Mouse (Mus musculus): ENCODE measurements around the gene Ccnd1. TPM values are rescaled to one million over a fixed set of nuclear protein-coding genes. Genes with fewer than 3 reads are reported as not detected.

The Ccnd1 gene
- polyA plus RNA-seq, 1 experiment from 2014 or later = 288 TPM

GRCm38 (mm10) chr7:144934901-144935300 is 4.8 kb downstream of the Ccnd1 start:
- H3K4me2 ChIP-seq = no peak overlapping the region
- H3K27me3 ChIP-seq (ENCODE audit: control insufficient read depth, insufficient read depth, low read length) = no peaks in the 10 kb centered on the region
- no peak for ATAC-seq (ENCODE audit: low FRiP score)
- H3K4me3 ChIP-seq (ENCODE audit: low read depth, low read length) = no peak overlapping the region
- peaks cover 9% of the 10 kb centered on the region for H3K4me1 ChIP-seq (ENCODE audit: control insufficient read depth, insufficient read depth, low read length)
- no peak overlapping the region for H3K9ac ChIP-seq (ENCODE audit: low read length)
- H3K9me3 ChIP-seq (ENCODE audit: control insufficient read depth, low read length) = no peaks in the 10 kb centered on the region
- no peak overlapping the region for H3K27ac ChIP-seq (ENCODE audit: low read depth, low read length)
- no peak for DNase-seq (ENCODE audit: low spot score, missing footprints)
- peaks cover 27% of the 10 kb centered on the region for H3K36me3 ChIP-seq (ENCODE audit: control insufficient read depth, insufficient read depth, low read length)
- WGBS = 81% methylated on average over 5 of the region's 5 CpGs

GRCm38 (mm10) chr7:144933796-144934195 is 5.9 kb downstream of the Ccnd1 start:
- 92% methylated on average over 8 of the region's 8 CpGs for WGBS
- Histone ChIP-seq H3K9ac (ENCODE audit: low read length) (no peak overlapping the region), H3K4me1 (ENCODE audit: control insufficient read depth, insufficient read depth, low read length) (peaks cover 8% of the 10 kb centered on the region), H3K27ac (ENCODE audit: low read depth, low read length) (no peak overlapping the region), H3K4me3 (ENCODE audit: low read depth, low read length) (no peak overlapping the region), H3K27me3 (ENCODE audit: control insufficient read depth, insufficient read depth, low read length) (no peaks in the 10 kb centered on the region), H3K36me3 (ENCODE audit: control insufficient read depth, insufficient read depth, low read length) (peaks cover 27% of the 10 kb centered on the region), H3K9me3 (ENCODE audit: control insufficient read depth, low read length) (no peaks in the 10 kb centered on the region), H3K4me2 (no peak overlapping the region)
- no peak for ATAC-seq (ENCODE audit: low FRiP score)
- no peak for DNase-seq (ENCODE audit: low spot score, missing footprints)

GRCm38 (mm10) chr7:144933336-144933735 is 6.4 kb downstream of the Ccnd1 start:
- H3K27ac ChIP-seq (ENCODE audit: low read depth, low read length) = no peak overlapping the region
- peaks cover 8% of the 10 kb centered on the region for H3K4me1 ChIP-seq (ENCODE audit: control insufficient read depth, insufficient read depth, low read length)
- DNase-seq (ENCODE audit: low spot score, missing footprints) = no peak
- H3K4me3 ChIP-seq (ENCODE audit: low read depth, low read length) = no peak overlapping the region
- 85% methylated on average over 3 of the region's 3 CpGs for WGBS
- ATAC-seq (ENCODE audit: low FRiP score) = no peak
- peaks cover 27% of the 10 kb centered on the region for H3K36me3 ChIP-seq (ENCODE audit: control insufficient read depth, insufficient read depth, low read length)
- no peak overlapping the region for H3K4me2 ChIP-seq
- no peaks in the 10 kb centered on the region for H3K9me3 ChIP-seq (ENCODE audit: control insufficient read depth, low read length)
- no peaks in the 10 kb centered on the region for H3K27me3 ChIP-seq (ENCODE audit: control insufficient read depth, insufficient read depth, low read length)
- no peak overlapping the region for H3K9ac ChIP-seq (ENCODE audit: low read length)

- ATAC-seq (ENCODE audit: low FRiP score) (no peak), DNase-seq (ENCODE audit: low spot score, missing footprints) (no peak)
- no peaks in the 10 kb centered on the region for H3K9me3 ChIP-seq (ENCODE audit: control insufficient read depth, low read length)
- no peak overlapping the region for H3K4me3 ChIP-seq (ENCODE audit: low read depth, low read length)
- no peak overlapping the region for H3K4me2 ChIP-seq
- peaks cover 27% of the 10 kb centered on the region for H3K36me3 ChIP-seq (ENCODE audit: control insufficient read depth, insufficient read depth, low read length)
- H3K4me1 ChIP-seq (ENCODE audit: control insufficient read depth, insufficient read depth, low read length) = peaks cover 8% of the 10 kb centered on the region
- no peak overlapping the region for H3K9ac ChIP-seq (ENCODE audit: low read length)
- 73% methylated on average over 18 of the region's 18 CpGs for WGBS
- H3K27ac ChIP-seq (ENCODE audit: low read depth, low read length) = no peak overlapping the region
- H3K27me3 ChIP-seq (ENCODE audit: control insufficient read depth, insufficient read depth, low read length) = no peaks in the 10 kb centered on the region
Measured at GRCm38 (mm10) chr7:144932389-144932937, 7.3 kb downstream of the Ccnd1 start.

GRCm38 (mm10) chr7:144931778-144932177 is 7.9 kb downstream of the Ccnd1 start:
- Histone ChIP-seq H3K4me1 (ENCODE audit: control insufficient read depth, insufficient read depth, low read length) (peaks cover 2% of the 10 kb centered on the region), H3K27me3 (ENCODE audit: control insufficient read depth, insufficient read depth, low read length) (no peaks in the 10 kb centered on the region), H3K36me3 (ENCODE audit: control insufficient read depth, insufficient read depth, low read length) (peaks cover 23% of the 10 kb centered on the region), H3K9ac (ENCODE audit: low read length) (no peak overlapping the region), H3K4me3 (ENCODE audit: low read depth, low read length) (no peak overlapping the region), H3K9me3 (ENCODE audit: control insufficient read depth, low read length) (no peaks in the 10 kb centered on the region), H3K4me2 (no peak overlapping the region), H3K27ac (ENCODE audit: low read depth, low read length) (no peak overlapping the region)
- DNase-seq (ENCODE audit: low spot score, missing footprints) (peak; percentile 92), ATAC-seq (ENCODE audit: low FRiP score) (no peak)
- 29% methylated on average over 3 of the region's 3 CpGs for WGBS

GRCm38 (mm10) chr7:144929931-144930330 is 9.8 kb downstream of the Ccnd1 start:
- Histone ChIP-seq H3K9me3 (ENCODE audit: control insufficient read depth, low read length) (no peaks in the 10 kb centered on the region), H3K27me3 (ENCODE audit: control insufficient read depth, insufficient read depth, low read length) (no peaks in the 10 kb centered on the region), H3K4me2 (no peak overlapping the region), H3K4me3 (ENCODE audit: low read depth, low read length) (no peak overlapping the region), H3K4me1 (ENCODE audit: control insufficient read depth, insufficient read depth, low read length) (no peaks in the 10 kb centered on the region; the same call in 1 of the 2 replicates), H3K9ac (ENCODE audit: low read length) (no peak overlapping the region), H3K27ac (ENCODE audit: low read depth, low read length) (0 out of 2 replicates have a peak overlapping the region, but pooled peaks have one; percentile 3), H3K36me3 (ENCODE audit: control insufficient read depth, insufficient read depth, low read length) (peaks cover 16% of the 10 kb centered on the region)
- no peak for DNase-seq (ENCODE audit: low spot score, missing footprints)
- no peak for ATAC-seq (ENCODE audit: low FRiP score)
- WGBS = 69% methylated on average over 5 of the region's 5 CpGs

DNA sequence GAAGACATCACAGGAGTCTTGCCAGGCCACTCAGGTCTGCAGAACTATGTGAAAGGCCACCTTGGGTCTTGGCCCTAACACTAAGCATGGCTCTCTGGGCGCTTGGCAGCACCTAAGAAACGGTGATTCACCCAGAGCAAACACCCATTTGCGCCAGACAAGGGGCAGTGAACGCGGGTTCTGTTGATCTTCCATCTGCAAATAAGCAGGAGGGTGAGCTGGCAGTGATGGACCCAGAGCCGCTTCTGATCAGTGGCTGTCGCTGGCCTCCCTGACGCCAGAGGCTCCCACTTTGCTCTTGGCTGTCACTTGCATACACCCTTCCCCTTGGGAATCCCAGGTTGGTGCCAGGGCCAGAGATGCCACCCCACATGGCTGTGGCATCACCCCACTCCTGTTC is 10.2 kb downstream of the Ccnd1 start:
- Histone ChIP-seq H3K27me3 (ENCODE audit: control insufficient read depth, insufficient read depth, low read length) (no peaks in the 10 kb centered on the region), H3K27ac (ENCODE audit: low read depth, low read length) (0 out of 2 replicates have a peak overlapping the region, but pooled peaks have one; percentile 3), H3K36me3 (ENCODE audit: control insufficient read depth, insufficient read depth, low read length) (peaks cover 16% of the 10 kb centered on the region), H3K4me2 (no peak overlapping the region), H3K9me3 (ENCODE audit: control insufficient read depth, low read length) (no peaks in the 10 kb centered on the region), H3K9ac (ENCODE audit: low read length) (no peak overlapping the region), H3K4me1 (ENCODE audit: control insufficient read depth, insufficient read depth, low read length) (no peaks in the 10 kb centered on the region; the same call in 1 of the 2 replicates), H3K4me3 (ENCODE audit: low read depth, low read length) (no peak overlapping the region)
- WGBS = 82% methylated on average over 8 of the region's 8 CpGs
- no peak for ATAC-seq (ENCODE audit: low FRiP score)
- DNase-seq (ENCODE audit: low spot score, missing footprints) = peak; percentile 83

DNA sequence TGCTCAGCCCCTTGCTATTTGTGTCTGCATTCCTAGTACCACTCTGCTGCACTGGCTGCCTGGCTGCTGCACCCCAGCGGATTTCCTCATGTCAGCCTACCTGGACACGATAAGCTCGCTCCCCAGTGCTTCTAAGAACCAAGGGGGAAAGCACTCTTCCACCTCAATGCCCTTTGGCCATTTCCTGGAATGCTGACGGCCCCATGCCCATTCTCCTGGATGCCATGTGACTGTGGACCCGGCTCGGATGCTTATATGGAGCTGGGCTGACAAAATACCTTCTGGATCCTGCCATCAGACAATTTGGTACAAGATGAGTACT is 10.9 kb downstream of the Ccnd1 start:
- Histone ChIP-seq H3K36me3 (ENCODE audit: control insufficient read depth, insufficient read depth, low read length) (peaks cover 12% of the 10 kb centered on the region; the same call in 1 of the 2 replicates), H3K27ac (ENCODE audit: low read depth, low read length) (no peak overlapping the region)
- whole genome bisulfite sequencing = 80% methylated on average over 6 of the region's 6 CpGs

GRCm38 (mm10) chr7:144928009-144928888 is 11.5 kb downstream of the Ccnd1 start:
- Histone ChIP-seq H3K4me2 (no peak overlapping the region), H3K4me1 (ENCODE audit: control insufficient read depth, insufficient read depth, low read length) (no peaks in the 10 kb centered on the region; the same call in 1 of the 2 replicates), H3K27me3 (ENCODE audit: control insufficient read depth, insufficient read depth, low read length) (no peaks in the 10 kb centered on the region), H3K9ac (ENCODE audit: low read length) (no peak overlapping the region), H3K27ac (ENCODE audit: low read depth, low read length) (no peak overlapping the region), H3K9me3 (ENCODE audit: control insufficient read depth, low read length) (no peaks in the 10 kb centered on the region), H3K4me3 (ENCODE audit: low read depth, low read length) (no peak overlapping the region), H3K36me3 (ENCODE audit: control insufficient read depth, insufficient read depth, low read length) (peaks cover 8% of the 10 kb centered on the region; the same call in 1 of the 2 replicates)
- no peak for ATAC-seq (ENCODE audit: low FRiP score)
- 78% methylated on average over 4 of the region's 4 CpGs for WGBS
- peak; percentile 77 for DNase-seq (ENCODE audit: low spot score, missing footprints)

More for the DNA sequence above, 10.9 kb downstream of the Ccnd1 start:
- DNase-seq (ENCODE audit: low spot score, missing footprints) (no peak), ATAC-seq (ENCODE audit: low FRiP score) (no peak)
- Histone ChIP-seq H3K4me1 (ENCODE audit: control insufficient read depth, insufficient read depth, low read length) (no peaks in the 10 kb centered on the region; the same call in 1 of the 2 replicates), H3K4me3 (ENCODE audit: low read depth, low read length) (no peak overlapping the region), H3K27me3 (ENCODE audit: control insufficient read depth, insufficient read depth, low read length) (no peaks in the 10 kb centered on the region), H3K9me3 (ENCODE audit: control insufficient read depth, low read length) (no peaks in the 10 kb centered on the region), H3K4me2 (no peak overlapping the region), H3K9ac (ENCODE audit: low read length) (no peak overlapping the region)

All from midbrain, embryonic 11.5 days (tissue).